Mouse (Mus musculus): Measurements from ENCODE around the gene Actb. TPM values are rescaled to one million over a fixed set of nuclear protein-coding genes. Genes with fewer than 3 reads are reported as not detected.

Gene Actb
- polyA plus RNA-seq, 1 experiment from 2014 or later = 6,386 TPM

GRCm38 (mm10) chr5:142882471-142882870 lies 24.1 kb downstream of the Actb start:
- Histone ChIP-seq H3K9ac (no peak overlapping the region), H3K27ac (replicated peaks) (no peak overlapping the region), H3K9me3 (no peaks in the 10 kb centered on the region), H3K4me3 (no peak overlapping the region), H3K36me3 (peaks cover 52% of the 10 kb centered on the region), H3K27me3 (replicated peaks) (no peaks in the 10 kb centered on the region), H3K4me1 (peaks cover 34% of the 10 kb centered on the region), H3K4me2 (no peak overlapping the region)
- 89% methylated on average over 11 of the region's 11 CpGs for WGBS
- no peak for ATAC-seq (ENCODE audit: extremely low read depth, insufficient number of reproducible peaks, low FRiP score, low TSS enrichment)

- peaks cover 50% of the 10 kb centered on the region for H3K36me3 ChIP-seq
- H3K4me2 ChIP-seq = no peak overlapping the region
- H3K9ac ChIP-seq = peak overlapping the region; percentile 52; the same call in 1 of the 2 replicates
- H3K4me1 ChIP-seq = peaks cover 35% of the 10 kb centered on the region
- H3K4me3 ChIP-seq = no peak overlapping the region
- WGBS = 62% methylated on average over 8 of the region's 8 CpGs
- no peak for ATAC-seq (ENCODE audit: extremely low read depth, insufficient number of reproducible peaks, low FRiP score, low TSS enrichment)
- H3K27ac ChIP-seq (replicated peaks) = peak overlapping the region; percentile 70
- no peaks in the 10 kb centered on the region for H3K27me3 ChIP-seq (replicated peaks)
- no peaks in the 10 kb centered on the region for H3K9me3 ChIP-seq
These were observed 24.6 kb downstream of the Actb start for GRCm38 (mm10) chr5:142881936-142882335.

GRCm38 (mm10) chr5:142880806-142881516 lies 25.6 kb downstream of the Actb start:
- no peaks in the 10 kb centered on the region for H3K27me3 ChIP-seq (replicated peaks)
- ATAC-seq (ENCODE audit: extremely low read depth, insufficient number of reproducible peaks, low FRiP score, low TSS enrichment) = no peak
- WGBS = 46% methylated on average over 13 of the region's 13 CpGs
- peak overlapping the region; percentile 52 for H3K9ac ChIP-seq
- H3K4me2 ChIP-seq = no peak overlapping the region
- peaks cover 50% of the 10 kb centered on the region for H3K36me3 ChIP-seq
- no peak overlapping the region for H3K4me3 ChIP-seq
- peaks cover 33% of the 10 kb centered on the region for H3K4me1 ChIP-seq
- peak overlapping the region; percentile 70 for H3K27ac ChIP-seq (replicated peaks)
- H3K9me3 ChIP-seq = no peaks in the 10 kb centered on the region

- Histone ChIP-seq H3K4me2 (no peak overlapping the region), H3K36me3 (peaks cover 50% of the 10 kb centered on the region), H3K27ac (replicated peaks) (peak overlapping the region; percentile 70; the same call in 1 of the 2 replicates), H3K27me3 (replicated peaks) (no peaks in the 10 kb centered on the region), H3K9me3 (no peaks in the 10 kb centered on the region), H3K9ac (peak overlapping the region; percentile 52; the same call in 1 of the 2 replicates), H3K4me1 (peaks cover 33% of the 10 kb centered on the region), H3K4me3 (no peak overlapping the region)
- WGBS = 75% methylated on average over 6 of the region's 6 CpGs
- ATAC-seq (ENCODE audit: extremely low read depth, insufficient number of reproducible peaks, low FRiP score, low TSS enrichment) = no peak
These were observed 26.3 kb downstream of the Actb start for GRCm38 (mm10) chr5:142880246-142880645.

GRCm38 (mm10) chr5:142879318-142880175 lies 27.0 kb downstream of the Actb start:
- no peaks in the 10 kb centered on the region for H3K9me3 ChIP-seq
- WGBS = 56% methylated on average over 8 of the region's 8 CpGs
- no peak overlapping the region for H3K4me3 ChIP-seq
- peaks cover 33% of the 10 kb centered on the region for H3K4me1 ChIP-seq
- no peak overlapping the region for H3K9ac ChIP-seq
- H3K27me3 ChIP-seq (replicated peaks) = no peaks in the 10 kb centered on the region
- no peak for ATAC-seq (ENCODE audit: extremely low read depth, insufficient number of reproducible peaks, low FRiP score, low TSS enrichment)
- no peak overlapping the region for H3K27ac ChIP-seq (replicated peaks)
- H3K36me3 ChIP-seq = peaks cover 49% of the 10 kb centered on the region
- H3K4me2 ChIP-seq = no peak overlapping the region

- no peak overlapping the region for H3K4me3 ChIP-seq
- no peaks in the 10 kb centered on the region for H3K27me3 ChIP-seq (replicated peaks)
- 69% methylated on average over 15 of the region's 15 CpGs for WGBS
- no peak overlapping the region for H3K27ac ChIP-seq (replicated peaks)
- H3K4me2 ChIP-seq = no peak overlapping the region
- no peak overlapping the region for H3K9ac ChIP-seq
- peaks cover 33% of the 10 kb centered on the region for H3K4me1 ChIP-seq
- no peak for ATAC-seq (ENCODE audit: extremely low read depth, insufficient number of reproducible peaks, low FRiP score, low TSS enrichment)
- H3K9me3 ChIP-seq = peaks cover 5% of the 10 kb centered on the region; the same call in 1 of the 2 replicates
- H3K36me3 ChIP-seq = peaks cover 50% of the 10 kb centered on the region
These were observed 28.0 kb downstream of the Actb start for GRCm38 (mm10) chr5:142878570-142878969.

- no peak overlapping the region for H3K27ac ChIP-seq (replicated peaks)
- WGBS = 29% methylated on average over 11 of the region's 11 CpGs
- H3K4me2 ChIP-seq = no peak overlapping the region
- H3K9me3 ChIP-seq = peaks cover 6% of the 10 kb centered on the region; the same call in 1 of the 2 replicates
- 0 out of 2 replicates have a peak overlapping the region, but pooled peaks have one; percentile 1 for H3K9ac ChIP-seq
- H3K27me3 ChIP-seq (replicated peaks) = no peaks in the 10 kb centered on the region
- H3K36me3 ChIP-seq = peaks cover 55% of the 10 kb centered on the region
- ATAC-seq (ENCODE audit: extremely low read depth, insufficient number of reproducible peaks, low FRiP score, low TSS enrichment) = no peak
- H3K4me3 ChIP-seq = no peak overlapping the region
- H3K4me1 ChIP-seq = peaks cover 33% of the 10 kb centered on the region
These were observed 28.9 kb downstream of the Actb start for GRCm38 (mm10) chr5:142877337-142878280.

GRCm38 (mm10) chr5:142876896-142877295 lies 29.7 kb downstream of the Actb start:
- no peak for ATAC-seq (ENCODE audit: extremely low read depth, insufficient number of reproducible peaks, low FRiP score, low TSS enrichment)
- Histone ChIP-seq H3K27ac (replicated peaks) (no peak overlapping the region), H3K36me3 (peaks cover 60% of the 10 kb centered on the region), H3K27me3 (replicated peaks) (no peaks in the 10 kb centered on the region), H3K4me2 (no peak overlapping the region), H3K4me1 (peaks cover 31% of the 10 kb centered on the region), H3K9ac (0 out of 2 replicates have a peak overlapping the region, but pooled peaks have one; percentile 1), H3K4me3 (no peak overlapping the region), H3K9me3 (peaks cover 6% of the 10 kb centered on the region; the same call in 1 of the 2 replicates)
- WGBS = 87% methylated on average over 5 of the region's 5 CpGs

GRCm38 (mm10) chr5:142875513-142875905 lies 31.0 kb downstream of the Actb start:
- Histone ChIP-seq H3K4me2 (no peak overlapping the region), H3K27ac (replicated peaks) (no peak overlapping the region), H3K9ac (no peak overlapping the region), H3K9me3 (peaks cover 6% of the 10 kb centered on the region; the same call in 1 of the 2 replicates), H3K4me3 (no peak overlapping the region), H3K4me1 (peaks cover 17% of the 10 kb centered on the region), H3K27me3 (replicated peaks) (no peaks in the 10 kb centered on the region), H3K36me3 (peaks cover 72% of the 10 kb centered on the region)
- ATAC-seq (ENCODE audit: extremely low read depth, insufficient number of reproducible peaks, low FRiP score, low TSS enrichment) = no peak
- 89% methylated on average over 10 of the region's 10 CpGs for WGBS

- Histone ChIP-seq H3K27ac (replicated peaks) (no peak overlapping the region), H3K4me2 (no peak overlapping the region), H3K36me3 (peaks cover 75% of the 10 kb centered on the region), H3K4me3 (no peak overlapping the region), H3K9ac (no peak overlapping the region), H3K4me1 (peaks cover 12% of the 10 kb centered on the region), H3K9me3 (peaks cover 6% of the 10 kb centered on the region; the same call in 1 of the 2 replicates), H3K27me3 (replicated peaks) (no peaks in the 10 kb centered on the region)
- no peak for ATAC-seq (ENCODE audit: extremely low read depth, insufficient number of reproducible peaks, low FRiP score, low TSS enrichment)
- WGBS = 89% methylated on average over 13 of the region's 13 CpGs
These were observed 31.6 kb downstream of the Actb start for GRCm38 (mm10) chr5:142874791-142875512.
